Mouse (Mus musculus): ENCODE results near the gene Slc10a7. TPM values are rescaled to one million over a fixed set of nuclear protein-coding genes. Genes with fewer than 3 reads are reported as not detected.
A peak's percentile ranks its signal among the peaks of the same experiment; 100 is the strongest.
"Not testable (repeated sequence)": the region's sequence is repeated elsewhere in the genome, so short reads cannot be mapped to it uniquely, and the experiment has no call there.

Slc10a7 gene
- polyA plus RNA-seq (2011; ENCODE audit: insufficient read length, low read depth, missing spikeins), result 33.1 and 33.5 TPM in 2 replicates

GRCm38 (mm10) chr8:78509273-78510031 is at the start of gene Slc10a7:
Gene Slc10a7, plus strand, starts transcription at chr8:78509346.
- Histone ChIP-seq H3K27ac (ENCODE audit: insufficient read depth, low read length) (peak within 1 kb of the TSS; percentile 88), H3K4me1 (ENCODE audit: control insufficient read depth, insufficient read depth, low read length) (peaks cover 5% of the 10 kb centered on the region; the same call in 1 of the 2 replicates), H3K4me3 (ENCODE audit: insufficient read depth, low read length) (peak within 1 kb of the TSS; percentile 95)
- TF ChIP-seq CTCF (IDR thresholded peaks at IDR 0.05; ENCODE audit: borderline replicate concordance, insufficient read depth, low read length) (no peak), POLR2A (IDR thresholded peaks at IDR 0.05; ENCODE audit: low read depth, low read length) (peak; percentile 57)

- Histone ChIP-seq H3K27ac (ENCODE audit: insufficient read depth, low read length) (no peak overlapping the region), H3K4me1 (ENCODE audit: control insufficient read depth, insufficient read depth, low read length) (peaks cover 5% of the 10 kb centered on the region; the same call in 1 of the 2 replicates), H3K4me3 (ENCODE audit: insufficient read depth, low read length) (no peak overlapping the region)
- TF ChIP-seq CTCF (IDR thresholded peaks at IDR 0.05; ENCODE audit: borderline replicate concordance, insufficient read depth, low read length) (no peak), POLR2A (IDR thresholded peaks at IDR 0.05; ENCODE audit: low read depth, low read length) (no peak)
These were observed 45.2 kb upstream of the Slc10a7 start for GRCm38 (mm10) chr8:78463941-78464340.

GRCm38 (mm10) chr8:78467889-78468288 is 41.3 kb upstream of the Slc10a7 start:
- TF ChIP-seq CTCF (IDR thresholded peaks at IDR 0.05; ENCODE audit: borderline replicate concordance, insufficient read depth, low read length) (no peak), POLR2A (IDR thresholded peaks at IDR 0.05; ENCODE audit: low read depth, low read length) (no peak)

GRCm38 (mm10) chr8:78477051-78477829 is 31.9 kb upstream of the Slc10a7 start:
- Histone ChIP-seq H3K4me3 (ENCODE audit: insufficient read depth, low read length) (no peak overlapping the region), H3K27ac (ENCODE audit: insufficient read depth, low read length) (no peak overlapping the region), H3K4me1 (ENCODE audit: control insufficient read depth, insufficient read depth, low read length) (peaks cover 7% of the 10 kb centered on the region)
- no peak for TF ChIP-seq CTCF (IDR thresholded peaks at IDR 0.05; ENCODE audit: borderline replicate concordance, insufficient read depth, low read length)
- TF ChIP-seq POLR2A (IDR thresholded peaks at IDR 0.05; ENCODE audit: low read depth, low read length), result no peak

More at GRCm38 (mm10) chr8:78467889-78468288, 41.3 kb upstream of the Slc10a7 start:
- Histone ChIP-seq H3K4me3 (ENCODE audit: insufficient read depth, low read length) (no peak overlapping the region), H3K4me1 (ENCODE audit: control insufficient read depth, insufficient read depth, low read length) (peaks cover 5% of the 10 kb centered on the region; the same call in 1 of the 2 replicates), H3K27ac (ENCODE audit: insufficient read depth, low read length) (no peak overlapping the region)

GRCm38 (mm10) chr8:78489733-78490132 is 19.4 kb upstream of the Slc10a7 start:
- H3K4me3 ChIP-seq (ENCODE audit: insufficient read depth, low read length), result no peak overlapping the region
- no peak for TF ChIP-seq POLR2A (IDR thresholded peaks at IDR 0.05; ENCODE audit: low read depth, low read length)
- no peak for TF ChIP-seq CTCF (IDR thresholded peaks at IDR 0.05; ENCODE audit: borderline replicate concordance, insufficient read depth, low read length)
- no peaks in the 10 kb centered on the region for H3K4me1 ChIP-seq (ENCODE audit: control insufficient read depth, insufficient read depth, low read length)
- no peak overlapping the region for H3K27ac ChIP-seq (ENCODE audit: insufficient read depth, low read length)

GRCm38 (mm10) chr8:78493031-78493430 is 16.1 kb upstream of the Slc10a7 start:
- H3K27ac ChIP-seq (ENCODE audit: insufficient read depth, low read length), result no peak overlapping the region
- TF ChIP-seq CTCF (IDR thresholded peaks at IDR 0.05; ENCODE audit: borderline replicate concordance, insufficient read depth, low read length), result no peak
- TF ChIP-seq POLR2A (IDR thresholded peaks at IDR 0.05; ENCODE audit: low read depth, low read length), result no peak
- no peak overlapping the region for H3K4me3 ChIP-seq (ENCODE audit: insufficient read depth, low read length)
- no peaks in the 10 kb centered on the region for H3K4me1 ChIP-seq (ENCODE audit: control insufficient read depth, insufficient read depth, low read length)

GRCm38 (mm10) chr8:78496273-78496672 is 12.9 kb upstream of the Slc10a7 start:
- not testable (repeated sequence) for H3K4me1 ChIP-seq (ENCODE audit: control insufficient read depth, insufficient read depth, low read length); H3K27ac ChIP-seq (ENCODE audit: insufficient read depth, low read length); H3K4me3 ChIP-seq (ENCODE audit: insufficient read depth, low read length)

- no peak overlapping the region for H3K4me3 ChIP-seq (ENCODE audit: insufficient read depth, low read length)
- TF ChIP-seq POLR2A (IDR thresholded peaks at IDR 0.05; ENCODE audit: low read depth, low read length) (no peak), CTCF (IDR thresholded peaks at IDR 0.05; ENCODE audit: borderline replicate concordance, insufficient read depth, low read length) (no peak)
- no peak overlapping the region for H3K27ac ChIP-seq (ENCODE audit: insufficient read depth, low read length)
- H3K4me1 ChIP-seq (ENCODE audit: control insufficient read depth, insufficient read depth, low read length), result peaks cover 2% of the 10 kb centered on the region; the same call in 1 of the 2 replicates
These were observed 6.4 kb upstream of the Slc10a7 start for GRCm38 (mm10) chr8:78502706-78503105.

GRCm38 (mm10) chr8:78507979-78508718 is 997 bp upstream of the Slc10a7 start:
- TF ChIP-seq CTCF (IDR thresholded peaks at IDR 0.05; ENCODE audit: borderline replicate concordance, insufficient read depth, low read length) (no peak), POLR2A (IDR thresholded peaks at IDR 0.05; ENCODE audit: low read depth, low read length) (peak; percentile 37; the same call in 1 of the 2 replicates)
- H3K4me1 ChIP-seq (ENCODE audit: control insufficient read depth, insufficient read depth, low read length), result peaks cover 5% of the 10 kb centered on the region; the same call in 1 of the 2 replicates
- peak overlapping the region; percentile 73 for H3K27ac ChIP-seq (ENCODE audit: insufficient read depth, low read length)

More at GRCm38 (mm10) chr8:78507979-78508718, 997 bp upstream of the Slc10a7 start:
- peak overlapping the region; percentile 95 for H3K4me3 ChIP-seq (ENCODE audit: insufficient read depth, low read length)

Measured in embryonic fibroblast, embryonic 13.5 days (primary cell).